Mouse (Mus musculus): ENCODE results near the gene Cldn1. TPM values are rescaled to one million over a fixed set of nuclear protein-coding genes. Genes with fewer than 3 reads are reported as not detected.
A peak's percentile ranks its signal among the peaks of the same experiment; 100 is the strongest.

The Cldn1 gene
- 3.5 and 4.3 TPM in 2 replicates for polyA plus RNA-seq (2015; fragmentation: Nextera tagmentation; extraction: Ambion mirVana)

DNA sequence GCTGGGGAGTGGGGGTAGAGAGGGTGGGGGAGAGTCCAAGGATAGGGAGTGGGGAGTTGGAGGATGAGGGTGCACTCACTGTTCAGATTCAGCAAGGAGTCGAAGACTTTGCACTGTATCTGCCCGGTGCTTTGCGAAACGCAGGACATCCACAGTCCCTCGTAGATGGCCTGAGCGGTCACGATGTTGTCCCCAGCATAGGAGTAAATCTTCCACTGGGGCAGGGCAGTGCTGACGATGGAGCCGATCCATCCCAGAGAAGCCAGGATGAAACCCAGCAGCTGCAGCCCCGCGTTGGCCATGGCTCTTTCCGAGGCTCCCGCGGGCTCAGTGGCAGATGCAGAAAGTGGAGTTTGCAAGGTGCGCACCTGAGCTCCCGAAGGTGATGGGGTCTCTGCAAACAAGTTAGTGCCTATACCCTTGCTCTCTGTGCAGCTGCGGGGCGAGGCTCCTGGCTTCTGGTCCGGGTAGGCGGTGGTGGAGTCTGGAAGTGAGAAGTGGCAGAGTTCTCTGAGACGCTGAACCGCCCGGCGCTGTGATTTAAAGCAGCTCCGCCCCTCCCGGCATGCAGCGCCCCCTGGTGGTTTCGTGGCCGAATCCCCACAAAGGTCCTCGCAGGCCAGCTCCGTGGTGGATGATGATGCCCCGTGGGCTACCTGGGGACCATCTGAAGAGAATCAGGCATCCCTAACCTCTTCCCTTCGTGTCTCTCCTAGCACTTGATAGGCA is at the start of gene Cldn1:
Gene Cldn1, minus strand, starts transcription at position 517 of the 729 bp plus-strand sequence.
- DNase-seq (ENCODE audit: low spot score) = peak; percentile 50

DNA sequence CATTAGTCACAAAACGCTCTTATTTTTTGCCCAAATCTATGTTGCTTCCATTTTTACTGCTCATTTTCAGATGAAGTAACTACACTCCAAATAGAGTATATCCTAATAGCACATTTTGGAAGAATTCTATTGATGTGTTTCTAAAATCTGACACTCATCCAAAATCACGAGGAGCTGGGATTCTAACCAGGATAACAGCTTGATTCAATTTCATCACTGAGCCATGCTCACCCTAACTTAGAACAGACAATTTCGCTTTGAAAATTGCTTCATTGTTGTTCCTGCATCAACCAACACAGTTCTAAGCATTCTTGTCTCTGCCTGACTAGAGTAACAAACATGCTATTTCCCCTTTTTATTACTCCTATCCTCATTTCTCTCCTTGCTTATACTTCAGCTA is 47.0 kb upstream of the Cldn1 start:
- no peak for DNase-seq (ENCODE audit: low spot score)

DNA sequence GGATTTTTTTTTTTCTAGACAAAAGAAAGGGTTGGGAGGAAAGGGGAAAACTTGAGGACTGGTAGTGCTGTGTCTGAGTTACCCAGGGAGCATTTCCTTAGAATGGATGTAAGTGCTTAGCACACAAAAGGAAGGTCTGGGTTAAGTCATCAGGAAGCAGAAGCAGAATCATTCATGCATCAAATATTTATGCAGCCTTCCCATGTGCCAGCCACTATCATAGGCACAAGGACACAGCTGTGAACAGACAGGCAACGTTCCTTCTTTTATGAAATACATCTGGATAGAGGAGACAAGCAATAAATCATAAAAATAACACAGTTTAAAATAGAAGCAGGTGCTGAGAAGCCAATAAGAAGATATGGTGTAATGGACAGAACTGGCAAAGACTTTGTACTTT is 32.4 kb upstream of the Cldn1 start:
- no peak for DNase-seq (ENCODE audit: low spot score)

DNA sequence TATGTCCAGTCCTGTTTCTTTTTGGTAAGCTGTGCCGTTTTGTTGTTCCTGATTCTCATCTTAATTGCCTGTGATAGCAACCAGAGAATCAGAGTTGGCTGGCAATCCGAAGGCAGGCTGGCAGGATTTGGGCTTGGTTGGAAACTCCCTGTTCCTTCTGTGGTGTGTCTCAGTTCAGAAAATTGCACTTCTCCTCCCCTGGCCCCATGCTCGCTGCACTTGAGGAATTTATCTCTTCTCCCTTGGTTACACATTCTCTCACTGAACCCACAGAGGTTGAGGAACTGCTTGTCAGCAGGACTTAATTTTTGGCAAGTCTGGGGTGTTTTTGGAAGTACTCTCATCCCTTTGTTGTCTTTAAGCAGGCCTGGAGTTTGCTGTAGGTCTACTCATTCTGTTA is 29.3 kb upstream of the Cldn1 start:
- no peak for DNase-seq (ENCODE audit: low spot score)

DNA sequence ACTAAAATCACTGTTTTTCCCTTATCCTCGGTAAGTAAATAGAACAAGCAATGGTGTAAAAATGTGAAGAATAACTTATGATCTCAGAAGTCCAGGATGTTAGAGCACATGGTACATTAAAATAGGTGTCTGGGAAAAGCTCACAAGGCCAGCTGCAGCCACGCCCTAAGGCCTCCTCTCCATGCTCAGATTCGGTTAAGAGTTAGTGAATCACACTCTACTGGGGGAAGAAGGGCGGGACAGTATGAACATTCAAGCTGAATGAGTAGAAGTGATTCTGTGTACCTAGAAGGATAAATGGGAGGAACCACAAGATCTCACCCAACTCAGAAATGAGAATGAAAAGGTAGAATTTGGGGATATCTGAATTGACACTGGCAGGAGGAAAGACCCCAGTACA is 28.9 kb upstream of the Cldn1 start:
- DNase-seq (ENCODE audit: low spot score) = no peak

DNA sequence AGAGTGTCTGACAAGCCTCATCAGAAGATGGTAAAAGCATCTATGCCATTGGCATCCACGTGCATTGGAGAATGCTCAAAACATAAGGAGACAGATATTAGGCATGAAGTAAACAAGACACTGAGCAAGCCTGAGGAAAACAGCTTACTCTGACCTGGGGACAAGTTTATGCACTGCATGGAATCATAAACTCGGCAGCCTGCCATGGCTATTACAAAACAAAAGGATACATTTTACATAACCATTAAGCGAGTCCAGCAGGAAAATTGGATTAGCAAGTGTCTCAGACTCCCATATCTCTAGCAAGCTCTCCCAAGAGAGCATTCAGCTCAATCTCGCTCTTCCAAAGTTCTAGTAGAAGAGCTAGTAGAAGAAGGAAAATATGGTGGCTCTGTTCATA is 19.3 kb upstream of the Cldn1 start:
- no peak for DNase-seq (ENCODE audit: low spot score)

DNA sequence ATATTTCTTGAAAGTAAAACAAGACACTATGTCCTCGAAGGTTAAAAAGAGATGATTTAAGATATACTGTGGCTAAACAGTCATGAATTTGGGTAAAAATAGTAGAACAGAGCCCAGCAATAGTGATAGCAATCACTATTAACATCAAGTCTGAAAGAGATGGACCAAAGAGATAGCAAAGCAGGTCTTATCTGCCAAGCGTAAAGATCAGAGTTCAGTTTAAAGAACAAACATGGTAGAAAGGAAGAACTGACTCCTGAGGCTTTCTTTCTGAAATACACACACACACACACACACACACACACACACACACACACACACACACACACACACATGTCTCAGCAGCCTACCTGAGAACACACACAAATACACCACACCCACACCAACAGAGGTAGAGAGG is 14.5 kb upstream of the Cldn1 start:
- no peak for DNase-seq (ENCODE audit: low spot score)

DNA sequence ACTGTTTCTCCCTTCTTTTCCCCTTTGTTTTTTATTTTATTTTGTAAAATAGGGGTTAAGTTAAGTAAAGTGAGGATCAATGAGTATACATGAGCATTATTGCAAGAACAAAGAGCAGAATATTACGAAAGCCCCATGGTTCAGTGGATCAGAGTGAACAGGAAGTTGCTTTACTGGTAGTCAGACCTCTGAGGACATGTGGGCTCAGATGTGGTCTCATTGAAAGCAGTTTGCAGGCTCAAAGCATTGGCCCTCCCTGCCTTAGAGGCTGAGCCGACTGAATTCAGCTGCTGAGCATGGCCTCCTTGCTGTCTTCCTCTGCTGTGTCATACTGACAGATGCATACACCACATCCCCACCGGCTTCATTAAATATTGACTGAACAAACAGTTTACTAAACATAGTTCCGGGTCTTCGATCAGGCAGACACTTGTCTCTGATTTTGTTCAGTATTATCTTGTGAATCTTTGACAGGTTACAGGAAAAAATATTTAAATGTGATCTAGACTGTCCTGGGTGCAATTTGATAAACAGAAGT is 12.5 kb upstream of the Cldn1 start:
- peak; percentile 40 for DNase-seq (ENCODE audit: low spot score)

DNA sequence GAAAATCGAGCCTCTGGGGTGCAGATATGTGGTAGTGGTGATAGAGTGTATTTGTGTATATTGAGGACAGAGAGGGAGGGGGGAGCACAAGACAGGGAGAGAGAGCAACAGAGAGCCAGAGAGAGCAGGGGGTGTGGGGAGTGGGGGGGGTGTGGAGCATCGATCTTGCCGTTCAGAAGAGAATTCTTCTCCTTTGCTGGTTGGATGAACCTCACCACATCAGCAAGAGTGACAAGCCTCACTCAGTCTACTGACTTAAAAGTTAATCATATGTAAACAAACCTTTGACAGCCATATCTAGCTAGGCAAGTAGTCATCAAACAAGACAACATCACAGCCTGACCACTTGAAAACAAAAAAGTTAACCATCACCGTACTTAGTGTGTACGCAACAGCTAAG is 5.5 kb upstream of the Cldn1 start:
- no peak for DNase-seq (ENCODE audit: low spot score)

DNA sequence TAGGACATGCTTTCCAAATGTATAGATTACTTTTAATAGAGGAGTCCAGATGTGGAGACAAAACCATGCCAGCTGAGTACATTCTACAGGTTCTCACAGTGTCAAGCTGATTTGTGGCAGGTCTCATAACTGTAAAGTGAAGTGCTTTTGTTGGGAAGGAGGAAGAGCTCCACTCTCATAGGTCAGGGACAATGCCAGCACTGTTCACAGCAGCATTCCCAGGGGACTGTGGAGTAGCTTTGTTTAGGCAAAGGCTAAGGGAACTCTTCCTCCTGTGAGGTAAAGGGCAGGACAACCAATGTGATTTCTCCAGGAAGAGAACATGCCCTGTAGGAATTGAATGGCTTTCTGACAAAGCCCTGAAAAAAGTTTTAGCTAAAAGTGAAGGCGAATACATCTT is 1.5 kb downstream of the Cldn1 start:
- DNase-seq (ENCODE audit: low spot score) = no peak

DNA sequence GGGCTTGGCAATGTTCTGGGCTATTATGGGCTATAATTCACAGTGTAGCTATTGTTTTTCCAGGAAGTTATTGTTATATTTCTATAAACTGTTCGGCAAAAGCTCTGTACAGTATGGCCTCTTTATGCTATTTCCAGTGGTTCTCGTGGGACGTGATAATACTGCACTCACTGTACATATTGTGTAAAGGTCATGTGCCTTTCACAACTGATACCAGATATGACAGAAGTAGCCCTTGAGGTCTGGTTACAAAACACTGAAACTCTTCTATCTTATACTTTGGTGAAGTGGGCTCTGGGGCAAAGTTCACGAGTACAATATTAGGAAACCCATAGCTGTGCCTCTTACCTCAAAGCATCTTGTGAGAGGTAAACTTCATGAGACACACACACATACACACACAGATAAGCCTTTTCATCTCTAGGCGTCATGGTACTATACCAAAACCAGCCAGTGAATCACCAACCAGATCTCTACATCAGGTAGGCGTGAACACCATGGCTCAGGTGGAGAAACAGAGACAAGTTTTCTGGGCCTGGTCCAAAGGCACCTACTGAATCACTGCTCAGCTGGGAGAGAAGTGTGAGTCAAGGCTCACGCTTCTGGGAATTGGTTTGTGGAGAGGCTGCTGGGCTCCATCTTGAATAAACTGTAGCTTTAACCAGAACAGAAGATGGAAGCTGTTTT is 2.5 kb downstream of the Cldn1 start:
- no peak for DNase-seq (ENCODE audit: low spot score)

DNA sequence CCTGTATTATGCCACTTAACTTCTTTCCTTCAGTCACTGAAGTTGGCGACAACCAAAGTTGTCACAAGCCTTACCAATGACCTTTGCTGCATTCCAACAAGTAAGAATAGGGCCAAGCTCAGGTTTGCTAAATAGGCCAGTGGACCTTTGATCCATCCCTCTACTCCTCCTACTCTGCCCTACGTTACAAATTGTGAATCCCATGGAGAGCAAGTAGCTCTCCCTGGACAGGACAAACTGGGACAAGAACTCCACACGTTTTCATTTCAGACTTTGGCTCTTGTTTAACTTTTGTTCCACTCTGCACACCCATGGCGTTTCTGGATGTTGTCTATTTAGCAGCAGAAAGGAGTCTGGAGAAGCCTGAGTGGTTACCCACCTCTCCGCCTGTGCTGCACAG is 3.5 kb downstream of the Cldn1 start:
- no peak for DNase-seq (ENCODE audit: low spot score)

DNA sequence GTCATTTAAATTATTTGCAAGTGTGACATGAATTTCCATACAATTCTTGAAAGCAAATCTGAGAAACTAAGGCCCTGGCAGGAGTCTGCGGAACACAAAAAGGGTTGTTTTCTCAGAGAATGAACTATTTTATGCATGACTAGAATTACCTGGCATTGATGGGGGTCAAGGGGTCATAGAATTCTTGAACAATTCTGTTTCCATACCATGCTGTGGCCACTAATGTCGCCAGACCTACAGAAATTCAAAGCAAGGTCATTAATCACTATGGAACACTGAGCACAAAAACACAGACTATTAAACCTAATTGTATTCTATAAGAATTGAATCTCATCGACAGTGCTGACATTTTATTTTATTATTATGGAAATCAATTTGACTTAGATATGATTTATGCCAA is 10.9 kb downstream of the Cldn1 start:
- no peak for DNase-seq (ENCODE audit: low spot score)

DNA sequence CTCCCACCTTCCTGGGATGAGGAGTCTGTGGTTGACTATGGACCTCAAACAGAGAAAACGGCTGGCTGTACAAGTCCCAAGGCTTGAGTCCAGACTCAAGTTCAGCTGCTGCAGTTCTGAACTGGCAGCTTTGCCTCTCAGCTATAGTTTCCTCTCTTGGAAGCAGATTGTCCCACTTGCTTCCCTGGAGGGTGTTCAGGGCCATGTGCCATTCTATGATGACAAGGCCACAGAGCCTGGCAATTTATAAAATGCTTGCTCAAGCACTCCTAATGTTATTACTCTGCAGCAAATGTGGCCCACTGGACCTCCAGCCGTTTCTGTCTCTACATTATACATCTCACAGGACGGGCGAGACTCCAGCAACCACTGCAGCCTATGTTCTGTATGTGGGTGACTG is 12.0 kb downstream of the Cldn1 start:
- DNase-seq (ENCODE audit: low spot score) = no peak

DNA sequence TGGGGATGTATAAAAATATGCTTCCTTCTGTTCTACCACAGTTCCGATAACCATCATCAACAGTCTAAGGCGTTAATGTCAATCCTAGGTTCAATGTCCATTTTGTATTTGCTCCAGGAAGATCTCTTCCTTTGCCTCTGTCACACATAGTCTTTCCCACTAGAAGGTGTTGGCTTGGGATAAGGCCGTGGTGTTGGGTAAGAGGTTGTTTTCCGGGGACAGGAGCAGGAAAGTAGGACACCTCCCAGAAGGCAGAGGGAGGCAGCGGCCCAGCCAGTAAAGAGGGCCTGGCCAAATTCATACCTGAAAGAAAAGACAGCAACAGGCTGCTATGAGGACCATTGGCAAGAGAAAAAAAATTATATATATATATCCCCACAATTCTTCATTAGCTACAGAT is 12.7 kb downstream of the Cldn1 start:
- no peak for DNase-seq (ENCODE audit: low spot score)

DNA sequence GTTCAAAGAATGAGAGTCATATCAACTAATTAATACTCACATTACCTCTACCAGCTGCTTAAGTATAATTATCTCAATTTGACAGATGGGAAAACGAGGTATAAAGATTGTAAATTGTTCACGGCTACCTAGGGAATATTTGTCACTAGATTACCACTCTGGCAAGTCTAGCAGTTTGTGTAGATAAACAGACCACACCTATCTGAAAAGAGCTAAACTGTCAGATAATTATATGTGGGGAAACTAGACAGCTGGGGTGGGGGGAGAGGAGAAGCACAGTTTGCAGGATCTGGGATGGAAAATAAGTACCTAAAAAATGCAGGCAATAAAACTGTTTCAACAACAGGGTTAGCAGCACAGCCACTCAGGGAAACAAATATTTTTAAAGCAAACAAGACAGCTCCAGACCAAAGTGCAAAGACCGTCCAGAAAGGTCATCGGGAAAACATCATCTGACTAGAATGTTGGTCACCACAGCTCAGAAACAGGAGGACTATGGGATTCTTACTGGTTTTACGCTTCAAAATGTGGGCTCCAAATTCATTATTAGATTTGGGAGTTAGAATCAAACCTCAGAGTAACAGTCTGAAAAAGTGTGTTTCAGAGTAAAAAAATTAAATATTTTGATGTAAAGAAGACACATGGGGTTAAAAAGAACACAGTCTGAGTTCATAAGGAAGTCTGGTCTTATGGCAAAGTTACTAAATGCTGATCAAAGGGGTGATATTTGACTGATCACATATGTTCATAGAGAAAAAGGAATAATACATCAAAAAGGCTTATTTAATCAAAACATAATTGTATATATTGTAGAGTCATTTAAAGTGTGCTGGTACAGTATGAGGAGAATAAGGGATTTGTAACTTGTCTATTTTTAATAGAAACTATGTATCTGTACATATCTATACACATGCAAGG is 13.5 kb downstream of the Cldn1 start:
- DNase-seq (ENCODE audit: low spot score) = no peak

DNA sequence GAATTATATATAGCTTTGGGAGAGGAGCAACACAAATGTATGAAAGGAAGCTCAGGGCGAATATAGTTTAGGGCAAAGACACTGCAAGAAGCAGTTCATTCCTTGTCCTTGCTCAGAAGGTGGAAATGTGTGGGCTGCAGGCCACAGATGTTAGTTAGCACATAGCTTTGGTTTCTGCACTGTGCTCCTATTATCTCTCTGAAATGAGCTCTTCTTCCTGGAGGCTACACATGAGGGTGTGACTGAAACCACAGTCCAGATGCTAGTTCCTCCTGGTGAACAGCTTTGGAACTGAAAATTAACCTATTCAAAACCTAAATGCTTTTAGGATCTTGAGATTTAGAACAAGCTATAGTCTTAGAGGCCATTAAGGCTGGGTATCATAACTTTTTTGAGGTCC is 16.1 kb downstream of the Cldn1 start:
- no peak for DNase-seq (ENCODE audit: low spot score)

DNA sequence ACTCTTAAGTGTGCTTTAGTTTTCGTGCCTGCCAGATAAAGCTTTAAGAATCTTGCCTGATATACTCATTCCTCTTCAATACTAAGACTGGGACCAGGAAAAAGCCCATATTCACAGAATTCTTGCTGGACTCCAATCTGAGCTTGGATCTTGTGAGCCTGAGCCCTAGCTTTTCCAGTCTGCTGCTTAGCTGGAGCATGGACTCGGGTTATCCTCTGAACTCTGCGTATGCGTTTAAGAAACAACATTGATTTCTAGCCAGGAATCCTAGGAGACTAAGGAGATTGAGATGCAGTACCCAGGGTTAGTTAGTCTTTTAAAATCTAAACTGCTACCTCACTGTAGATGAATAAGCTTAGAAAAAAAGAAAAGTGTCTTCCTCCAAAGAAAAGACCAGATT is 20.9 kb downstream of the Cldn1 start:
- no peak for DNase-seq (ENCODE audit: low spot score)

DNA sequence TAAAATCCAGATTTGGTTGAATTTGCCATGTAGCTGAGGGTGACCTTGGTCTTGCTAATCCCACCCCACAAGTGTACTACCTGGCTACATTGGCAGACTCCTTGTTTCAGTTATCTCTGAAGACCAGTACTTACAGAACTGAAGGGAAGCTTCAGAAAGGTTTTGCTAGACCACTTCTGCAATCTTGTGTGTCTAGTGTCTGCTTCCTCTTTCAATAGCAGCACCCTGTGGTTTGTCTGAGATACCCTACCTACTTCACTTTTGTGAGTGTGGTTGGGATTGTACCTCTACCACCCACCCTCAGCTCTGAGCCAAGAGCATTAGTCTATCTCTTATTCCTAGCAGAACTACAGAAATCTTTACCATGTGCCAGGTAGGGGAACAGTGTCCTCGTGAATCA is 22.8 kb downstream of the Cldn1 start:
- no peak for DNase-seq (ENCODE audit: low spot score)

DNA sequence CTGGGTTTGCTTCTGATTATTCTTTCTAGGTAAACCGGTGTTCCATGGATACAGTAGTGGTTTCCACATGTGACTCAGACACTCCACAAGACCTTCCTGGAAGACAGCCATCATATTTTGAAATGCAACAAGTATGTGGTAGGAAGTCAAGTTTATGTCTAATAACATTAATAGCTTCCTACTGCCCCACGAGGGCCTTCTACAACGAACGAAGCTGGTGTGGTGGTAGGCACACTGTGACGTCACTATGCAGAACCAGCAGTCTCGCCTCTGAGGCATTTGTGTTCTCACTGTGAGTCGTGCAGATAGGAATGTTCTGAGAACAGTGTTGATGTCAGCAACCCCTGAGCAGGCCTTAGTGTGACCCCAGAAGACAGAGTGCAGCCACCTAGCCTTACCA is 55.4 kb downstream of the Cldn1 start:
- DNase-seq (ENCODE audit: low spot score) = no peak

DNA sequence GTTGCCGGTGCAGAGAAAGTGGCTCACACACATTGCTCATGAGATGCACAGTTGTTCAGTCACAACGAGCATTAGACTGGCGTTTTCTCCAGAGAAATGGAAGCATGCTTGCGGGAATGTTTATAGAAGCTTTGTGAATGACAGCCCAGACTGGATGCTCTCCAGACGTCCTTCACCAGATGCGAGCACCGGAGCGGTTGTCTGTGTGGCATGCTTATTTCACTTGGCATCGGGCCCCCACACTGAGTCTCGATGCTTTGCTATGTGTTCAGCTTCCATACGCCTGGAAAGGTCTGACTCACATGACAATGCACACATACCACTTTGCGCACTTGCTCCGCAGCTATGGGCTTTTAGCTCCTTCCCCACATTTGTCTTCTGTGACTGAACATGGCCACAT is 56.8 kb downstream of the Cldn1 start:
- DNase-seq (ENCODE audit: low spot score) = no peak

DNA sequence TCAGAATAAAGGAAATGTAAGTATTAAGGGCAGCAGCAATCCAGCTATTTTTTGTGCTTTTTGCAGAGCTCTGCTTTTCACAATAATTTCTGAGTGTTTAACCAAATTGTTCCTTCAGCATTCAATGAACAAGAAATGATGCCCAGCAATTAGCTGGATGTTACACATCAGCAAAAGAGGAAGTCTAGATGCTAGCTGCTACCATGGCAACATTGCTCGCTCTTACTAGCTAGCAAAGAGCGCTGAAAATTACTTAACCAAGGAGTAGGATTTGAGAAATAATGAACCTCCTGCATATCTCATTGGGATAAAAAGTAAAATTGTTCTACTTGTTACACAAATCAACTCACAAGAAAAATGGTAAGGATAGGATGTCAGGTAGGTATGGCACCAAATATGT is 62.2 kb downstream of the Cldn1 start:
- DNase-seq (ENCODE audit: low spot score) = no peak

Data from thymus, postnatal 0 days (tissue).